Mouse (Mus musculus): ENCODE results near the gene Rprd1b. TPM values are rescaled to one million over a fixed set of nuclear protein-coding genes. Genes with fewer than 3 reads are reported as not detected.

Rprd1b gene
- total RNA-seq, 2 experiments from 2014 or later: 34.4 to 57.0 TPM

DNA sequence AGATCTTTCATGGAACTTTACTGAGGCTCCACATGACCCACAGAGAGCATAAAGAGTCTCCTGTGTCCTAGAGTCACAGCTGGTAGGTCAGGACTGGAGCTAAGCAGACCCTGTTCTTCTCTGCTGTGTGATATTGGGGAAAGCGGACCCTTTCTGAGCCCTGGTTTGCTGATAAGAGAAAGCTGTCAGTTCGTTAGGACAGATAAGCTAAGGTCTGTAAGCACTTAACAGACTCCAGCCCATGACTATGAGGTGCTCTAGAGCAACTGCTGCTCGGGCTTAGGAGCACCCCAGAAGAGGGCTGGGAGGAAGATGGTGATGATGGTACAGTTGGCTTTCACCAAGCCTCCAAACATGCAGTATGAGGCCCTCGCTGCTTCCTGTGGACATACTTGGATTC is 90.8 kb downstream of the Rprd1b start:
- no peak for ATAC-seq (replicated peaks; ENCODE audit: low FRiP score, poor library complexity, severe bottlenecking)

GRCm38 (mm10) chr2:158120211-158120610 is 91.9 kb downstream of the Rprd1b start:
- ATAC-seq (replicated peaks; ENCODE audit: low FRiP score, poor library complexity, severe bottlenecking): no peak

DNA sequence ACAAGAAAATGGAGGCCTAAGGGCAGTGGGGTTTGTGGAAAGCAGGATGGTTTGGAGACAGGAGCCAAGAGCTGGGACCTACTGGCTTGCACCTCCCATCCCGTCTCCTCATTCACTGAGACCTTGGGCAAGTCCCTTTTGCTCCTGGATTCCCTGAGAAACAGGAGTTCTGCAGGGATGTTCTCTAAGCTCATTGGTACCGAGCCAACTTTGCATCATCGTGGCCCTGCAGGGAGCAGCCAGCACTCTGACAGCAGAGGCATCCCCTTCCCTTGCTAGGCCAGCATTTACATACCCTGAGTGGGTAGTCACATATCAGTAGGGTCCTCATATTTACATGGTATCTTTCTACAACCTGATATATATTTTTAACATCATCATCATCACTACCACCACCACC is 92.6 kb downstream of the Rprd1b start:
- no peak for ATAC-seq (replicated peaks; ENCODE audit: low FRiP score, poor library complexity, severe bottlenecking)

- ATAC-seq (replicated peaks; ENCODE audit: low FRiP score, poor library complexity, severe bottlenecking): no peak
These were observed 93.5 kb downstream of the Rprd1b start for GRCm38 (mm10) chr2:158121645-158122326.

DNA sequence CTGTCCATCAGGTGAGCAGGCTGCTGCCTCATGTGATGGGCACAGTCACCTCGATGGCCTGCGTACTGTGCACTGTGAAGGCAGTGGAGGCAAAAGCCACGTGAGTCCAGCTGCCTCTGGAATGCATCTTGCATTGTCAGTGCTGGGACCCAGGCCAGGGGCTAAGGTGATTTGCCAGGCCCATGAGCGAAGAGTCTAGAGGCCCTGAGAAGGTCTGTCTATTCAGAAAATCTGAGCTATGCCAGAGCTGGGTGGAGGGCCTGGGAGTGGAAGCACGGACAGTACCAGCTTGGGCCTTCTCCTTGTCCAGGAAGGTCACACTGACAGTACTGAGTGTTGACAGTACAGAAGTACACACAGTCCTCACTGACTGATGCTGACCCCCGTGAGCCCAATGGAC is 94.5 kb downstream of the Rprd1b start:
- ATAC-seq (replicated peaks; ENCODE audit: low FRiP score, poor library complexity, severe bottlenecking): no peak

DNA sequence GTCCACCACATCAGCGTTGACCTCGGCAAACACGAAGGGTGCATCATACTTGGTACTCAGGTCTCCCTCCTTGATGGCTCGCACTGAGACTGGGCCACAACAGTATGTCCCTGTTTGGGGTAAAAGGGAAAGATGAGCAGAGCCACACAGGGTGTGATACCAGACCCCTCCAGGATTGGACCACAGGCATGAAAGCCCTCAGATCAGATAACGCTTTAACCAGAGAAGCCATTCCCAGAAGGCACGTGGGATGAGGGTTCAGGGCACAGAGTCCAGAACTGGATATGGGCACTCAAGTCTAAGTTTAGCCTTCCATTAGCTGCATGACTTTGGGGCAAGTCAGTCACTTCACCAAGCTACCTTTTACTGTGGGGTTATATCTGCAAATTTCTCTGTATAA is 98.9 kb downstream of the Rprd1b start:
- no peak for ATAC-seq (replicated peaks; ENCODE audit: low FRiP score, poor library complexity, severe bottlenecking)

DNA sequence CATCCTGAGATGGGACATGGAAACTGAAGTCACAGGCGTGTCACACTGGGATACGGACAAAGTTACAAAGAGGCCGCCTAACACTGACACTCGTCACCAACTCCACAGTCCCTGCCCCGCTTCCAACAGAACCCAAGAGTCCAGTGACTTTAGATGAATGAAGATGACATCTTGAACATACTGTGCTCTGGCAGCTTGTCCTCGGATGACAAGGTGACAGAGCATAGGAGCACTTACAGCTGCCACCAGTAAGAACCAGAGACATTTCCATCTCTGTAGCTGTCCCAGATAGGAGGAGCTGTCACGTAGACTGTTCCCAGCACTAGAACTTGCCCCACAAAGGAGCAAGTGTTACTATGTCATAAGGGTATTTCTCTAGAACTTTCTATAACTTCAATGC is 99.6 kb downstream of the Rprd1b start:
- no peak for ATAC-seq (replicated peaks; ENCODE audit: low FRiP score, poor library complexity, severe bottlenecking)

GRCm38 (mm10) chr2:158128461-158129130 is 100.3 kb downstream of the Rprd1b start:
- ATAC-seq (replicated peaks; ENCODE audit: low FRiP score, poor library complexity, severe bottlenecking): no peak

DNA sequence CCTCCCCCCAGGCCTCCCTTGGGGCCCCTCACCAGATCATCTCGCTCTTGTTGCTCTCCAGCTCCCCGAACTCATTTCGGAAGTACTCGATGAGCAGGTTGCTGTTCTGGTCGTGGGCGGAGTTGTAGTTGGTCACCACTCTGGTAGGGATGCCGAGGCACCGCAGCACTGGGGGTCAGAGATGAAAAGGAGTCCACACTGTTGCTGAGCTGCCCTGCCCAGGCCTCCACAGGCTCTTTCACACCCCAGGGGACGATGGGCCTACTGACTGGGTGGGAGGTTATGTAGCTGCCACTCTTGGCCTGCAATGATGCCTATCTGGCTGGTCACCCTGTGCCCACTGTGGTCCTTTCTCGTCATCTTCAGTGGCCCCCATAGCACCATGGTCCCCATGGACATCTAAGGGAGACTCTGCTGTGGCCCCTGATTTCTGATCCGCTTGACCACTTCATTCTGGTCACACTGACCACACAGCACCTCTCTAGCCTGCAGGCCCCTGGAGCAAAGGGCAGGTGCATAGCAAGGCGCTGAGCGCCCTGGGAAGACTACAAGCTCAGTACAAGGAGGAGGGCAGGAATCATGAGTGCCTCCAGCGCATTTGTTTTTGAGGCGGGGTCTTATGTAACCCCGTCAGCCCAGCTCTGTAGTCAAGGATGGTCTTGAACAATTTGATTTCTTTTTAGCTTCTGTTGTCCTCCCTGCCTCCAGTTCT is 101.2 kb downstream of the Rprd1b start:
- ATAC-seq (replicated peaks; ENCODE audit: low FRiP score, poor library complexity, severe bottlenecking): no peak

DNA sequence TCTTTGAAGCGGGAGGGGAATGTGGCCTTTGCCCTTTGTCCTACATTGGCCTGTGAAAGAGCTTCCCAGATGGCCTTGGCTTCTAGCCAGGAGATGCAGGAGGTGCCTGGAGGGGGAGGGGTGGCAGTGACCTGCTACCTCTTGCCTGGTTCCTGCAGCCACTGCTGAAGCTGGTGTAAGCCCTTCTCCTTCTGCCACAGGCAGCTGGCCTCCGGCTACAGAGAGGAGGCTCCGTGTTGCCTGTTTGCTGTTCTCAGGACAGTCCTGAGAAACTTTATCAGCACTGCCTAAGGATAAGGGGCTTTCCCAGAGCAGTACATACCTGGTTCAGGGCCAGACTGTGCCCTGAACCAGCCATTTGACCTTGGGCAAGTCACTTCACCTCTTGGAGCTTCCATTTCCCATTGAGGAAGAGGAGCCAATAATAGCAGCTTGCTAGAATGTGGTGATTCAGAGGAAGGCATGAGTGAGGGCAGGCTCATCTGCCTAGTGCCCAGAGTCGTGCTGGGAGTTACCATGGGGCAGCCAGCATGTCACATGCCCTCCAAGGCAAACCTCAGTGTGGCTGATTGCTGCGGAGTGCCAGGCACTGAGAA is 102.2 kb downstream of the Rprd1b start:
- ATAC-seq (replicated peaks; ENCODE audit: low FRiP score, poor library complexity, severe bottlenecking): no peak

- no peak for ATAC-seq (replicated peaks; ENCODE audit: low FRiP score, poor library complexity, severe bottlenecking)
These were observed 103.0 kb downstream of the Rprd1b start for GRCm38 (mm10) chr2:158131197-158131835.

- ATAC-seq (replicated peaks; ENCODE audit: low FRiP score, poor library complexity, severe bottlenecking): no peak
These were observed 104.0 kb downstream of the Rprd1b start for GRCm38 (mm10) chr2:158132320-158132719.

DNA sequence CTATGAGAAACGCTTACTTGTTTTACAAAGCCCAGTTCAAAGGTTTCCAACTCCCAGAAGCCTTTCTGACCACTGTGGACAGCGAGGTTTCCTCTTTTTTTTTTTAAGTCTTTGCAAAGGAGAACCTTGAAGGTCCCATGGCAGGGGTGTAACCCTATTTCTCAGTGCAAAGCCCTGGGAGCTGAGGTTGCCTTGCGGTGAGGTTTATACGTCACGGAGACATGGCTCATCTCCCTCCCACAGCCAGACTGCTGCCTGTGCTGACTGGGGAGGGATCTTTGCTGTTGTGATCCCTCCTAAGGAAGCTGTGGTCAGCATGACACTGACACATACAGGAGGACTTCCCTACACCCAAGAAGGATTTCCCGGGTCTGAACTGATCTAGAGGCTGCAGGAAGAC is 104.8 kb downstream of the Rprd1b start:
- no peak for ATAC-seq (replicated peaks; ENCODE audit: low FRiP score, poor library complexity, severe bottlenecking)

- ATAC-seq (replicated peaks; ENCODE audit: low FRiP score, poor library complexity, severe bottlenecking): no peak
These were observed 107.9 kb downstream of the Rprd1b start for GRCm38 (mm10) chr2:158136205-158136604.

- ATAC-seq (replicated peaks; ENCODE audit: low FRiP score, poor library complexity, severe bottlenecking): no peak
These were observed 109.5 kb downstream of the Rprd1b start for GRCm38 (mm10) chr2:158137771-158138170.

DNA sequence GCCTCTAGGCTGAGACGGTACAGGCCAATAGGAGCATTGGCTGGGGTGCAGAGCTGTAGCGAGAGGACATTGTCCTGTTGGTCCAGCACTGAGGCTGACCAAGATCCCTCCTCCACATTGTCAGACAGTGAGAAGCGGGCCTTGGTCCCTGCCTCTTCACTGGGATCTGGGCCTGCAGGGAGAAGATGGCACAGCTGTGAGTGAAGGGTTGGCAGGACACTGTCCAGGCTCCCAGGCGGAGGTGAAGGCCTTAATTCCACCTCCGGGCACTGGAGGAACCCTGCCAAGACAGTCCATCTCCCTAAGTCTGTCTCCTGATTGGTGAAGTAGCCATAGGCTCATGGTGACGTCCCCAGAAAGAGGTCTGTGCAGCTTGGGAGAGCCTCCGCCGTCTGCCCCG is 110.5 kb downstream of the Rprd1b start:
- no peak for ATAC-seq (replicated peaks; ENCODE audit: low FRiP score, poor library complexity, severe bottlenecking)

DNA sequence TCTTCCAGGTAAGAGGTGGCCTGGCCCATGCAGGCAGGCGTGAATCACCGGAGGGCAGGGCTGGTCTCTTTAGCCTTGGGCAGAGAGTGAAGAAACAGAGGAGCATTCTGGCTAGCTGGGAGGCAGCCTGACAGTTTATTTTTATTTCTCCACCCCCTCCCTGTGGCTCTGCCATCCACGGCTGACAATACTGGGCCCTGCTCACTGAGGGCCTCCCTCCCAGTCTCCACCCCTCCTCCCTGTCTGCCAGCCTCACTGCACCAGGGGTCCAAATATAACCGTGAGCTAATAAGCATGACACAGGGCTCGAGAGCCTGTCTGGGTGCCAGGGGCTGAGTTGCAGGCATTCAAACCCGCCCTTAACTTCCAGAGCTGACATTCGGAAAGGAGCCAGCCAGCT is 111.3 kb downstream of the Rprd1b start:
- no peak for ATAC-seq (replicated peaks; ENCODE audit: low FRiP score, poor library complexity, severe bottlenecking)

GRCm38 (mm10) chr2:158140664-158141063 is 112.4 kb downstream of the Rprd1b start:
- ATAC-seq (replicated peaks; ENCODE audit: low FRiP score, poor library complexity, severe bottlenecking): no peak

- ATAC-seq (replicated peaks; ENCODE audit: low FRiP score, poor library complexity, severe bottlenecking): no peak
These were observed 113.0 kb downstream of the Rprd1b start for GRCm38 (mm10) chr2:158141271-158141670.
